Mouse (Mus musculus) macrophage (primary cell): Measurements from ENCODE around the gene Erich4. TPM values are rescaled to one million over a fixed set of nuclear protein-coding genes. Genes with fewer than 3 reads are reported as not detected.
"Not testable (repeated sequence)": the region's sequence is repeated elsewhere in the genome, so short reads cannot be mapped to it uniquely, and the experiment has no call there.

Experiments used
- H3K27ac ChIP-seq: fragments of 350-480 bp; formaldehyde crosslinking; 2 replicates; pipeline ENCODE4 v1.9.0; 2021
- H3K36me3 ChIP-seq: fragments of 350-480 bp; formaldehyde crosslinking; 2 replicates; pipeline ENCODE4 v1.9.0; 2021; ENCODE audit errors: inconsistent target
- H3K4me3 ChIP-seq: fragments of 350-480 bp; formaldehyde crosslinking; 2 replicates; pipeline ENCODE4 v1.9.0; 2021; ENCODE audit errors: inconsistent target
- H3K79me2 ChIP-seq: fragments of 350-480 bp; formaldehyde crosslinking; 2 replicates; pipeline ENCODE4 v1.9.0; 2021; ENCODE audit errors: inconsistent target
- WGBS: methylation state at CpG from one replicate; pipeline ENCODE4 v1.1.7; 2026; ENCODE audit warnings: inconsistent platforms; ENCODE audit not compliant: missing documents; 5-methylcytosine and 5-hydroxymethylcytosine counted together
- polyA plus RNA-seq: library from polyadenylated mRNA; stranded (reverse); fragments of 250-400 nt; gene quantifications from 3 replicates; pipeline ENCODE4 v1.2.4, GENCODE M21; 2018; ENCODE audit warnings: inconsistent platforms

Erich4 gene
- polyA plus RNA-seq, 1 experiment from 2014 or later: not detected

GRCm38 (mm10) chr7:25576793-25577437 lies 38.8 kb downstream of the Erich4 start:
- H3K4me3 ChIP-seq, H3K36me3 ChIP-seq, H3K79me2 ChIP-seq, H3K27ac ChIP-seq: not testable (repeated sequence)
- WGBS: 46% methylated on average over 9 of the region's 14 CpGs

- H3K27ac ChIP-seq, H3K4me3 ChIP-seq, H3K79me2 ChIP-seq, H3K36me3 ChIP-seq: not testable (repeated sequence)
- 61% methylated on average over 6 of the region's 6 CpGs for WGBS
These were observed 39.4 kb downstream of the Erich4 start for GRCm38 (mm10) chr7:25576308-25576707.

GRCm38 (mm10) chr7:25575870-25576269 lies 39.8 kb downstream of the Erich4 start:
- no peak overlapping the region for H3K27ac ChIP-seq
- WGBS: 90% methylated on average over 8 of the region's 8 CpGs
- H3K4me3 ChIP-seq: no peak overlapping the region
- H3K36me3 ChIP-seq: no peaks in the 10 kb centered on the region
- H3K79me2 ChIP-seq: no peaks in the 10 kb centered on the region

GRCm38 (mm10) chr7:25575105-25575504 lies 40.6 kb downstream of the Erich4 start:
- Histone ChIP-seq H3K36me3 (no peaks in the 10 kb centered on the region), H3K79me2 (no peaks in the 10 kb centered on the region), H3K4me3 (no peak overlapping the region), H3K27ac (no peak overlapping the region)
- WGBS: 90% methylated on average over 5 of the region's 5 CpGs

- 73% methylated on average over 5 of the region's 5 CpGs for WGBS
- not testable (repeated sequence) for H3K79me2 ChIP-seq, H3K4me3 ChIP-seq, H3K27ac ChIP-seq, H3K36me3 ChIP-seq
These were observed 41.9 kb downstream of the Erich4 start for GRCm38 (mm10) chr7:25573806-25574205.

GRCm38 (mm10) chr7:25568721-25569120 lies 47.0 kb downstream of the Erich4 start:
- WGBS: 84% methylated on average over 3 of the region's 7 CpGs
- Histone ChIP-seq H3K36me3 (no peaks in the 10 kb centered on the region), H3K4me3 (no peak overlapping the region)

More at GRCm38 (mm10) chr7:25568721-25569120, 47.0 kb downstream of the Erich4 start:
- no peaks in the 10 kb centered on the region for H3K79me2 ChIP-seq
- no peak overlapping the region for H3K27ac ChIP-seq

Other genes starting within 250 kb of the Erich4 start
- not detected in 3 replicates for gene Cnfn, start 246.2 kb downstream of the Erich4 start, polyA plus RNA-seq
- gene Lipe, start 217.2 kb downstream of the Erich4 start, polyA plus RNA-seq: 7.5 to 17.2 TPM (median 9.2 TPM) in 3 replicates
- not detected in 3 replicates for gene Cxcl17, start 203.0 kb downstream of the Erich4 start, polyA plus RNA-seq
- gene Ceacam1, start 138.3 kb downstream of the Erich4 start, polyA plus RNA-seq: 5.5 to 15.5 TPM (median 10.5 TPM) in 3 replicates
- 0.19 TPM in 1 of 3 replicates, not detected in the others for gene Ceacam2, start 76.0 kb downstream of the Erich4 start, polyA plus RNA-seq
- 13.2 to 21.2 TPM (median 16.4 TPM) in 3 replicates for gene Dmac2, start 3.5 kb upstream of the Erich4 start, polyA plus RNA-seq
- gene B3gnt8, start 10.8 kb upstream of the Erich4 start, polyA plus RNA-seq: 21.5 to 44.1 TPM (median 21.7 TPM) in 3 replicates
- gene Bckdha, start 43.1 kb upstream of the Erich4 start, polyA plus RNA-seq: 16.8 to 34.2 TPM (median 16.9 TPM) in 3 replicates
- 8.2 to 37.9 TPM (median 20.7 TPM) in 3 replicates for gene Exosc5, start 43.3 kb upstream of the Erich4 start, polyA plus RNA-seq
- gene Tmem91, start 59.3 kb upstream of the Erich4 start, polyA plus RNA-seq: 0.25 to 0.59 TPM (median 0.32 TPM) in 3 replicates
- gene B9d2, start 64.9 kb upstream of the Erich4 start, polyA plus RNA-seq: 6.8 to 17.7 TPM (median 9.7 TPM) in 3 replicates
- gene Tgfb1, start 71.1 kb upstream of the Erich4 start, polyA plus RNA-seq: 329 to 471 TPM (median 343 TPM) in 3 replicates
- gene Ccdc97, start 103.2 kb upstream of the Erich4 start, polyA plus RNA-seq: 21.9 to 33.1 TPM (median 32.9 TPM) in 3 replicates
- gene Hnrnpul1, start 138.9 kb upstream of the Erich4 start, polyA plus RNA-seq: 94.5 to 149 TPM (median 100 TPM) in 3 replicates
- gene Axl, start 172.8 kb upstream of the Erich4 start, polyA plus RNA-seq: 47.8 to 96.5 TPM (median 55.0 TPM) in 3 replicates
- 0.17 to 0.20 TPM in 2 of 3 replicates, not detected in the other for gene Cyp2s1, start 201.0 kb upstream of the Erich4 start, polyA plus RNA-seq